Mouse (Mus musculus): ENCODE data around the gene Pi4k2b. TPM values are rescaled to one million over a fixed set of nuclear protein-coding genes. Genes with fewer than 3 reads are reported as not detected.
A peak's percentile ranks its signal among the peaks of the same experiment; 100 is the strongest.
"Not testable (repeated sequence)": the region's sequence is repeated elsewhere in the genome, so short reads cannot be mapped to it uniquely, and the experiment has no call there.

The Pi4k2b gene
- total RNA-seq, 2 experiments from 2014 or later, result 2.2 to 2.4 TPM

DNA sequence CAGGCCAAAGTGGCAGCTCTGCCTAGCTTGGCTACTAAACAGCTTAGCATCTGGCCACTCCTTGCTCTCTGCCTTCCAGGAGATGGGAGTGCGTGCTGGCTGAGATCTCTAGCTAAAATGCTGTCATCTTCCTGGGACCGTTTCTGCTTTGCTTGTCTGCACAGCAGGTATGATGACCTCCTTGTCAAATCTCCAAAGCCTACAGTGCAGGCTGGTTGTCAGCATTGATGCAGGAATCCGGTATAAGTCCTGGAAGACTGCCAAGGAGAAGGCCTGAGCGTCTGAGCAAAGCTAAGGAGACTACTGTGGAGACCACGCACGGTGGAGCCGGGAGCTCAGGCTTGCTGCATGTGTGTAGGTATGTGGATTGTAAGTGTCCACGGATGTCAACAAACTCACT is 33.9 kb downstream of the Pi4k2b start, which contains the start of gene Zcchc4:
Gene Zcchc4, plus strand, starts transcription at position 173 of the 400 bp plus-strand sequence.
- DNase-seq, result no peak
- intact Hi-C loops (cut with DNase I; ENCODE audit: low total_unique reads), result no loop called here

- intact Hi-C loops (cut with DNase I; ENCODE audit: low total_unique reads); DNase-seq: not testable (repeated sequence)
Observed at GRCm38 (mm10) chr5:52776466-52777354, 35.3 kb downstream of the Pi4k2b start.

- peak; percentile 83 for DNase-seq
- intact Hi-C loops (cut with DNase I; ENCODE audit: low total_unique reads), result no loop called here
Observed at GRCm38 (mm10) chr5:52782523-52783250, 41.3 kb downstream of the Pi4k2b start.

DNA sequence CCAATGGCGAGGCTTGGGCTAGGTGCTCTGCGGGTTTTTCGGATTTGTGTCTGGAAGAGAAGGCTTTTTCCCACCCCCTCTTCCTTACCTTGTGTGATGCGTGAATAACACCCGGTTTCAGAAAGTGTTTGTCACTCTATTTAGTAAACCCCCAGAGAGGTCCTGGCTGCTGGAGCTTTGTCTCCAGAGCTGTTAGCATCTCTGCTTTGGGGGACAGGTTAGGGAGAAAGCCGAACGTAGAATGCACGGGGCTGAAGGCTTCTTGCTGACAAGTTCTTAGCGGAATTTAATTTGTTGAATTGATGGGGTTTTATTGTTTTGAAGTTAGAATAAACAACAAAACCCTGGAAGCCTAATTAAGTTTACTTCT is 41.9 kb downstream of the Pi4k2b start:
- no peak for DNase-seq
- intact Hi-C loops (cut with DNase I; ENCODE audit: low total_unique reads), result no loop called here

DNA sequence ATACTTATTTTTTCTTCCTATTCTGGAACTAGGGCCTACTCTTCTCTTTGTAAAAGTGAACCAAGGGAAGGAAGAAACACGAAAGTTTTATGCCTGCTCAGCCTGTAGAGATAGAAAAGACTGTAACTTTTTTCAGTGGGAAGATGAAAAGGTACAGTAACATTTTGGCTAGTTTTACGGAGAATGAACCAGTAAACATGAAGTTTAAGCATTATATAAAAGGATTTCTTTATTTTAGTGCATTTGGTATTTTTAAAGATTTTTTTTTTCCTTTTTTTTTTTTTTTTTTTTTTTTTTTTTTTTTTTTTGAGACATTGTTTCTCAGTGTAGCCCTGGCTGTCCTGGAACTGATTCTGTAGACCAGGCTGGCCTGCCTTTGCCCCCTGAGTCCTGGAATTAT is 42.6 kb downstream of the Pi4k2b start:
- intact Hi-C loops (cut with DNase I; ENCODE audit: low total_unique reads), result no loop called here
- no peak for DNase-seq

DNA sequence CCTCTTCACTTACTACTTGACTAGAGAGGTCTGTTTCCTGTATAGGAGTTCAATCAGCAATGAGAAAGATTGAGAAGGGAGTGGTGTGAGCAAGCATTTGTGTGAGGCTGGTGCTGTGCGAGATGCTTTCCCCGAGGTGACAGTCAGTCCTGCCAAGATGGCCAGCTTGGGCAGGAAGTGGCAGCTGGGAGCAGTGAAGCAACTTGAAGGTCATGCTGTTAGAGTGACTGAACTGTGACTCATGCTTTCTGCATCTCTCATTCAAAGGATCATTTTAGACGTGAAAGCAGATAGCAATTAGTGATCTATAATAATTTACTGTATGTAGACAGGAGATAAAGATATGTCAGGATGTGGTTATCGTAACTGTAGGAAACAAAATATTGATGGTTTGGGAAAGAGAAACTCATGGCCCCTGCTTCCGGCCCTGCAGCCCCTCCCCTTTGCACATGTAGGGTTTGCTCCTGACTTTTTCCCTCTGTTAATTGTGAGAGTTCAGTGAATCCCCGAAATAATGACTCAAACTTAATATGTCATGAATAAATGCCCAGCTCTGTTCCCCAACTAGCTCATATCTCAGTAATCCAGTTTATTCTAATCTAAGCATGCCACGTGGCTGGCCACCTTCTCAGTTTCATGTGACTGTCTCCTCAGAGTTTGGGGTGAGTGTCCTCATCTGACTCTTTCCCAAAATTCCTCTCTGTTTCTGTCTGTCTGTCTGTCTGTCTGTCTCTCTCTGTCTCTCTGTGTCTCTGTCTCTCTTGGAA is 45.4 kb downstream of the Pi4k2b start:
- no peak for DNase-seq
- intact Hi-C loops (cut with DNase I; ENCODE audit: low total_unique reads), result no loop called here

GRCm38 (mm10) chr5:52793230-52793629 is 51.9 kb downstream of the Pi4k2b start:
- intact Hi-C loops (cut with DNase I; ENCODE audit: low total_unique reads), result no loop called here
- DNase-seq, result no peak

GRCm38 (mm10) chr5:52794109-52794508 is 52.7 kb downstream of the Pi4k2b start:
- DNase-seq, result peak; percentile 15
- intact Hi-C loops (cut with DNase I; ENCODE audit: low total_unique reads), result no loop called here

GRCm38 (mm10) chr5:52799274-52799985 is 58.1 kb downstream of the Pi4k2b start:
- intact Hi-C loops (cut with DNase I; ENCODE audit: low total_unique reads), result no loop called here
- DNase-seq, result no peak

GRCm38 (mm10) chr5:52805801-52806200 is 64.4 kb downstream of the Pi4k2b start:
- intact Hi-C loops (cut with DNase I; ENCODE audit: low total_unique reads), result no loop called here
- no peak for DNase-seq

- no peak for DNase-seq
- intact Hi-C loops (cut with DNase I; ENCODE audit: low total_unique reads), result no loop called here
Observed at GRCm38 (mm10) chr5:52806349-52806748, 65.0 kb downstream of the Pi4k2b start.

- DNase-seq, result no peak
- intact Hi-C loops (cut with DNase I; ENCODE audit: low total_unique reads), result no loop called here
Observed at GRCm38 (mm10) chr5:52807030-52807429, 65.7 kb downstream of the Pi4k2b start.

DNA sequence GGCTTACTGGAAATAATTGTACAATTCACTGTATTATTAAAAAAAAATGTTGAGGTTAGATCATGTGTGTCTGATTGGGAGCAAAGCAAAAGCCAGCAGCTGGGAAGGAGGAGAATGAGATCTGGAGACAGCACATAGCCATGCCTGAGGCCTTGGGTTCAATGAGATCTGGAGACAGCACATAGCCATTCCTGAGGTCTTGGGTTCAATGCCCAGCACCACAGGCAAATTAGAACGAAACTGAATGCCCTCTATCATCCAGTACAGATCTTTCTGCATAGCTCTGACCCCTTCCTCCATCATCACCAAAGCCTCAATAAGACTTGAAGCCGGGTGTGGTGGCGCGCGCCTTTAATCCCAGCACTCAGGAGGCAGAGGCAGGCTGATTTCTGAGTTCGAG is 69.1 kb downstream of the Pi4k2b start:
- intact Hi-C loops (cut with DNase I; ENCODE audit: low total_unique reads), result no loop called here
- DNase-seq, result no peak

DNA sequence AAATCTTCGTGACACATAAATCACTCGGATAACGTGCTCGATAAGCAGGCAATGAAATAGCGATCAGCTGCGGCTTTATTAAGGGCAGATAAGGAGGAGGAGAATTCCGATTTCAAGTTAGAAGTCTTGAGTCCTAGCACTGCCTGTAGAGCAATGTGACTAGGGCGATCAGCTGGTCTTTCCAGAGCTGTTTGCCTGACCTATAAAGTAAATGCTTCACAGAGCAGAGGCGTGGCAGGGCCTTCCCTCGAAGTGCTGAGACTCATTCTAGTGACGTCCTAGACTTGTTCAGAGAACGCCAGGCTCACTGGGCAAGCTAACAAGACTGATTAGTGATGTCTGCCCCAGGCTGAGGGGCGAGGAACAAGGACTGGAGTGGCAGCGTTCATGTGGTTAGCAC is 69.7 kb downstream of the Pi4k2b start:
- no peak for DNase-seq
- intact Hi-C loops (cut with DNase I; ENCODE audit: low total_unique reads), result no loop called here

DNA sequence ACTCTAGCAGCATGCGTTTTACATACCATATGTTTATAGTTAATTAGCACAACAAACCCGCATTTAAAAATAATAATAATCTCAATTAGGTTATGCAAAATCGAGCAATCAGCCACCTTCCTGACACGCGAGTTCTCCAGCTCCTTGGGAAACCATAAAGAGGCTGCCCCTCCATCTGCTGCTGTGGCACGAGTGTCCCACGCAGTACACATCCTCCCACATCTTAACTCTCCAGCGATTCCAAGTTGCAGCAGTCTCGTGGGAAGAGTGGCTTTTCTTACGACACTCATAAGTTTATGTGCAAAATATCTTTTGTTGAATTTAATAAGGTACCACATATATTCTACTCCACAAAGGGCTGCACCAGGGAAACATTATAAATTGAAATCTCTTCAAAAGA is 71.1 kb downstream of the Pi4k2b start:
- intact Hi-C loops (cut with DNase I; ENCODE audit: low total_unique reads), result no loop called here
- no peak for DNase-seq

- intact Hi-C loops (cut with DNase I; ENCODE audit: low total_unique reads), result no loop called here
- DNase-seq, result no peak
Observed at GRCm38 (mm10) chr5:52813312-52813711, 71.9 kb downstream of the Pi4k2b start.

DNA sequence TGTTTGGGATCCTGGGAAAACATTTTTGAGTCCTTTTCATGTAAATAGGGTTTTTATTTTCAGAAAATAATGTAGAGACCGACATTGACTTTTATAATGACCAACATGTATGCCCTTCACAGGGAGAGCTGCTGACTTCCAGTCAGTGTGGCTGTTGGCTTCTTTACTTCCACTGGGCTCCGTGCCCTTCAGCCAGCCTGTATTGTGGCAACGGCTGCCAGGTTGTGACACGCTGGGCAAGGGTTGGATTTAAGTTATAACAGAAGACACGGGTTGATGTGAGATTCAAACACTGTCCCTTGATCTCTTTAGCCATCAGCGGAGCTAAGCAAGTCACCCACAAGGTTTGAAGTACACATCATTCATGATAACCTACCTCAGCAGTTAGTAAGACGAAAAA is 77.3 kb downstream of the Pi4k2b start:
- no peak for DNase-seq
- intact Hi-C loops (cut with DNase I; ENCODE audit: low total_unique reads), result no loop called here

Data from gastrocnemius, postnatal 14 days (tissue).